Mouse (Mus musculus): Measurements from ENCODE around the gene 1700022I11Rik. TPM values are rescaled to one million over a fixed set of nuclear protein-coding genes. Genes with fewer than 3 reads are reported as not detected.

1700022I11Rik gene
- 0.48 TPM for polyA plus RNA-seq (2012; fragmentation: generic; extraction: Trizol)
- long read RNA-seq, experiment 1, result 0 reads
- long read RNA-seq, experiment 2, result 0 reads

GRCm38 (mm10) chr4:42969304-42969703, at the start of gene 1700022I11Rik:
TSS of gene 1700022I11Rik (plus strand) at chr4:42969604.
- Histone ChIP-seq H3K79me3 (ENCODE audit: low read depth) (no peaks in the 10 kb centered on the region), H3K36me3 (ENCODE audit: control insufficient read depth, insufficient read depth) (no peaks in the 10 kb centered on the region), H3K79me2 (ENCODE audit: control insufficient read depth, insufficient read depth) (no peaks in the 10 kb centered on the region), H3ac (ENCODE audit: control insufficient read depth, insufficient read length, low read depth) (no peak within 1 kb of the TSS), H3K4me3 (ENCODE audit: insufficient read depth, poor library complexity, severe bottlenecking) (no peak within 1 kb of the TSS), H3K27me3 (ENCODE audit: control insufficient read depth, insufficient read depth, insufficient read length) (no peaks in the 10 kb centered on the region)
- TF ChIP-seq MYOG (IDR thresholded peaks at IDR 0.05; ENCODE audit: control insufficient read depth, extremely low read depth, insufficient read length) (no peak), MYOD1 (IDR thresholded peaks at IDR 0.05; ENCODE audit: control insufficient read depth, insufficient read length, low read depth) (no peak), CEBPB (IDR thresholded peaks at IDR 0.05; ENCODE audit: low read depth) (no peak), CTCF (IDR thresholded peaks at IDR 0.05; ENCODE audit: control insufficient read depth, insufficient read depth, insufficient read length) (no peak), FOSL1 (IDR thresholded peaks at IDR 0.05; ENCODE audit: insufficient read depth, low read length, poor library complexity, severe bottlenecking) (no peak), MAX (IDR thresholded peaks at IDR 0.05) (no peak), USF1 (IDR thresholded peaks at IDR 0.05; ENCODE audit: low read depth) (no peak)

GRCm38 (mm10) chr4:42920726-42921125, 48.7 kb upstream of the 1700022I11Rik start:
- TF ChIP-seq MAX (IDR thresholded peaks at IDR 0.05), result no peak
- H3K79me2 ChIP-seq (ENCODE audit: control insufficient read depth, insufficient read depth), result no peaks in the 10 kb centered on the region
- peaks cover 61% of the 10 kb centered on the region for H3K27me3 ChIP-seq (ENCODE audit: control insufficient read depth, insufficient read depth, insufficient read length)
- H3K36me3 ChIP-seq (ENCODE audit: control insufficient read depth, insufficient read depth), result no peaks in the 10 kb centered on the region
- H3ac ChIP-seq (ENCODE audit: control insufficient read depth, insufficient read length, low read depth), result no peak overlapping the region
- H3K79me3 ChIP-seq (ENCODE audit: low read depth), result no peaks in the 10 kb centered on the region
- H3K4me3 ChIP-seq (ENCODE audit: insufficient read depth, poor library complexity, severe bottlenecking), result no peak overlapping the region

- Histone ChIP-seq H3K79me2 (ENCODE audit: control insufficient read depth, insufficient read depth) (no peaks in the 10 kb centered on the region), H3ac (ENCODE audit: control insufficient read depth, insufficient read length, low read depth) (no peak overlapping the region), H3K27me3 (ENCODE audit: control insufficient read depth, insufficient read depth, insufficient read length) (peaks cover 56% of the 10 kb centered on the region), H3K36me3 (ENCODE audit: control insufficient read depth, insufficient read depth) (no peaks in the 10 kb centered on the region), H3K79me3 (ENCODE audit: low read depth) (no peaks in the 10 kb centered on the region), H3K4me3 (ENCODE audit: insufficient read depth, poor library complexity, severe bottlenecking) (no peak overlapping the region)
- TF ChIP-seq CTCF (IDR thresholded peaks at IDR 0.05; ENCODE audit: control insufficient read depth, insufficient read depth, insufficient read length), result no peak
- TF ChIP-seq USF1 (IDR thresholded peaks at IDR 0.05; ENCODE audit: low read depth), result no peak
Observed at GRCm38 (mm10) chr4:42921536-42921935, 47.9 kb upstream of the 1700022I11Rik start.

GRCm38 (mm10) chr4:42922056-42922455, 47.3 kb upstream of the 1700022I11Rik start:
- Histone ChIP-seq H3K4me3 (ENCODE audit: insufficient read depth, poor library complexity, severe bottlenecking) (no peak overlapping the region), H3K27me3 (ENCODE audit: control insufficient read depth, insufficient read depth, insufficient read length) (peaks cover 51% of the 10 kb centered on the region), H3ac (ENCODE audit: control insufficient read depth, insufficient read length, low read depth) (no peak overlapping the region), H3K79me3 (ENCODE audit: low read depth) (no peaks in the 10 kb centered on the region), H3K36me3 (ENCODE audit: control insufficient read depth, insufficient read depth) (no peaks in the 10 kb centered on the region), H3K79me2 (ENCODE audit: control insufficient read depth, insufficient read depth) (no peaks in the 10 kb centered on the region)
- TF ChIP-seq MYOG (IDR thresholded peaks at IDR 0.05; ENCODE audit: control insufficient read depth, extremely low read depth, insufficient read length) (no peak), USF1 (IDR thresholded peaks at IDR 0.05; ENCODE audit: low read depth) (no peak), CEBPB (IDR thresholded peaks at IDR 0.05; ENCODE audit: low read depth) (no peak), MAX (IDR thresholded peaks at IDR 0.05) (no peak), CTCF (IDR thresholded peaks at IDR 0.05; ENCODE audit: control insufficient read depth, insufficient read depth, insufficient read length) (no peak), MYOD1 (IDR thresholded peaks at IDR 0.05; ENCODE audit: control insufficient read depth, insufficient read length, low read depth) (no peak), FOSL1 (IDR thresholded peaks at IDR 0.05; ENCODE audit: insufficient read depth, low read length, poor library complexity, severe bottlenecking) (no peak)

- peaks cover 47% of the 10 kb centered on the region for H3K27me3 ChIP-seq (ENCODE audit: control insufficient read depth, insufficient read depth, insufficient read length)
- H3K36me3 ChIP-seq (ENCODE audit: control insufficient read depth, insufficient read depth), result no peaks in the 10 kb centered on the region
- H3K79me2 ChIP-seq (ENCODE audit: control insufficient read depth, insufficient read depth), result no peaks in the 10 kb centered on the region
- TF ChIP-seq CEBPB (IDR thresholded peaks at IDR 0.05; ENCODE audit: low read depth) (no peak), MYOG (IDR thresholded peaks at IDR 0.05; ENCODE audit: control insufficient read depth, extremely low read depth, insufficient read length) (no peak), CTCF (IDR thresholded peaks at IDR 0.05; ENCODE audit: control insufficient read depth, insufficient read depth, insufficient read length) (no peak), MYOD1 (IDR thresholded peaks at IDR 0.05; ENCODE audit: control insufficient read depth, insufficient read length, low read depth) (no peak), USF1 (IDR thresholded peaks at IDR 0.05; ENCODE audit: low read depth) (no peak), MAX (IDR thresholded peaks at IDR 0.05) (no peak)
- H3K79me3 ChIP-seq (ENCODE audit: low read depth), result no peaks in the 10 kb centered on the region
- H3ac ChIP-seq (ENCODE audit: control insufficient read depth, insufficient read length, low read depth), result no peak overlapping the region
- no peak overlapping the region for H3K4me3 ChIP-seq (ENCODE audit: insufficient read depth, poor library complexity, severe bottlenecking)
Observed at GRCm38 (mm10) chr4:42922461-42922860, 46.9 kb upstream of the 1700022I11Rik start.

GRCm38 (mm10) chr4:42924095-42924710, 45.2 kb upstream of the 1700022I11Rik start:
- H3K79me2 ChIP-seq (ENCODE audit: control insufficient read depth, insufficient read depth), result no peaks in the 10 kb centered on the region
- H3ac ChIP-seq (ENCODE audit: control insufficient read depth, insufficient read length, low read depth), result no peak overlapping the region
- H3K27me3 ChIP-seq (ENCODE audit: control insufficient read depth, insufficient read depth, insufficient read length), result peaks cover 34% of the 10 kb centered on the region
- H3K36me3 ChIP-seq (ENCODE audit: control insufficient read depth, insufficient read depth), result no peaks in the 10 kb centered on the region
- no peak overlapping the region for H3K4me3 ChIP-seq (ENCODE audit: insufficient read depth, poor library complexity, severe bottlenecking)
- no peak for TF ChIP-seq CTCF (IDR thresholded peaks at IDR 0.05; ENCODE audit: control insufficient read depth, insufficient read depth, insufficient read length)
- no peak for TF ChIP-seq USF1 (IDR thresholded peaks at IDR 0.05; ENCODE audit: low read depth)
- TF ChIP-seq FOSL1 (IDR thresholded peaks at IDR 0.05; ENCODE audit: insufficient read depth, low read length, poor library complexity, severe bottlenecking), result no peak
- no peak for TF ChIP-seq CEBPB (IDR thresholded peaks at IDR 0.05; ENCODE audit: low read depth)
- no peak for TF ChIP-seq MAX (IDR thresholded peaks at IDR 0.05)
- no peak for TF ChIP-seq MYOD1 (IDR thresholded peaks at IDR 0.05; ENCODE audit: control insufficient read depth, insufficient read length, low read depth)
- TF ChIP-seq MYOG (IDR thresholded peaks at IDR 0.05; ENCODE audit: control insufficient read depth, extremely low read depth, insufficient read length), result no peak
- H3K79me3 ChIP-seq (ENCODE audit: low read depth), result no peaks in the 10 kb centered on the region
